Comparison of ENCODE assay signal across 29 mouse cellular contexts in genomic region chr1:134606381-134606780, GRCm38 (mm10). TPM values are rescaled to one million over a fixed set of nuclear protein-coding genes. Genes with fewer than 3 reads are reported as not detected.
DNase-seq lines count a peak whose midpoint lies in the region; ATAC-seq and TF ChIP-seq lines count a peak whose summit lies in the region.
"Had no signal": no experiment of that assay in that cellular context is flagged by ENCODE, and none has a peak within 500 bp of the region (broad histone marks: within the 10 kb centered on the region; RNA-seq: fewer than 3 reads in every experiment).

No protein-coding gene starts in this region.

- no peak overlapping the region for H3K4me3 ChIP-seq in G1E (ENCODE audit: low read depth, low read length)
- no peak overlapping the region for H3K4me3 ChIP-seq in layer of hippocampus, adult 2 months
- H3K4me3 ChIP-seq: embryonic facial prominence, embryonic 13.5 days; embryonic facial prominence, embryonic 15.5 days; erythroblast, embryonic 14.5 days; forebrain, embryonic 10.5 days; forebrain, embryonic 12.5 days had no signal

- ATAC-seq in G1E (ENCODE audit: extremely low read depth, insufficient number of reproducible peaks, low FRiP score, poor library complexity, severe bottlenecking) = peak; percentile 79
- peak; percentile 42; the same call in 1 of the 2 replicates for ATAC-seq in megakaryocyte progenitor cell, adult 5-6 weeks (replicated peaks; ENCODE audit: poor library complexity)
- ATAC-seq: CD4-positive, CD25-positive, alpha-beta regulatory T cell, adult 4 months; forebrain, embryonic 14.5 days; forebrain, embryonic 16.5 days had no signal

- no peak overlapping the region for H3K27ac ChIP-seq in layer of hippocampus, adult 2 months
- H3K27ac ChIP-seq: embryonic facial prominence, embryonic 13.5 days; embryonic facial prominence, embryonic 15.5 days; forebrain, embryonic 10.5 days; forebrain, embryonic 12.5 days had no signal

- H3K36me3 ChIP-seq in G1E (replicated peaks) = peaks cover 67% of the 10 kb centered on the region

- H3K27me3 ChIP-seq in G1E (ENCODE audit: insufficient read depth, low read length) = no peaks in the 10 kb centered on the region
- H3K27me3 ChIP-seq: CH12.LX; embryonic facial prominence, embryonic 13.5 days; embryonic facial prominence, embryonic 15.5 days; forebrain, embryonic 12.5 days had no signal

- no peak for TF ChIP-seq CTCF in G1E (IDR thresholded peaks at IDR 0.05; ENCODE audit: low read depth, low read length)
- no peak for TF ChIP-seq CTCF in layer of hippocampus, adult 2 months (conservative IDR thresholded peaks at IDR 0.05)

- DNase-seq in 416B (ENCODE audit: low read depth) (peak; percentile 58), G1E (ENCODE audit: low spot score) (peak; percentile 29), MEL-GATA-1-ER (ENCODE audit: extremely low read depth, low read depth) (peak; percentile 94)
- no peak for DNase-seq in yolk sac, embryonic 10.5 days (ENCODE audit: low spot score)
- no peak for DNase-seq in right cerebral cortex, postnatal 36 days (ENCODE audit: low spot score in 2 of 2)
- DNase-seq in layer of hippocampus, adult 2 months (ENCODE audit: low spot score in 2 of 2) = no peak
- DNase-seq: adrenal gland, adult 2 months; adrenal gland, postnatal 10 days; adrenal gland, postnatal 25 days; B cell, adult 2 months; cerebellum, adult 11 months; cerebellum, adult 18-20 months; cerebellum, adult 8-10 months; cerebellum, adult 9-11 months; cerebellum, postnatal 25 days; embryo, embryonic 11 days had no signal

- H3K9me3 ChIP-seq in G1E (replicated peaks) = no peaks in the 10 kb centered on the region
- H3K9me3 ChIP-seq: embryonic facial prominence, embryonic 13.5 days; embryonic facial prominence, embryonic 15.5 days; forebrain, embryonic 10.5 days; forebrain, embryonic 12.5 days had no signal

- peaks cover 22% of the 10 kb centered on the region for H3K4me1 ChIP-seq in G1E (ENCODE audit: insufficient read depth, low read depth, low read length)
- H3K4me1 ChIP-seq: embryonic facial prominence, embryonic 13.5 days; embryonic facial prominence, embryonic 15.5 days; forebrain, embryonic 10.5 days; forebrain, embryonic 12.5 days had no signal

RNA-seq across cellular contexts. Expression of gene Syt2, which starts 40.1 kb away (rescaled TPM):
- not detected in 2 replicates for total RNA-seq in G1E (2014; fragmentation: Nextera tagmentation)
- 0.29 and 0.66 TPM in 2 replicates for total RNA-seq in G1E (2017)
- polyA plus RNA-seq in G1E (2012) = not detected in 2 replicates
- 0.05 and 0.10 TPM in 2 replicates for total RNA-seq in megakaryocyte progenitor cell, adult 5-6 weeks (2015)
- not detected in 2 replicates for total RNA-seq in megakaryocyte progenitor cell, adult 5-6 weeks (2017)
- total RNA-seq in layer of hippocampus, adult 2 months (2021) = 10 to 100 TPM; 17.9 to 18.6 TPM
- total RNA-seq: CH12.LX had no signal

RNA-seq across cellular contexts. Expression of gene Kdm5b, which starts 46.4 kb away (rescaled TPM):
- total RNA-seq in G1E (2014; fragmentation: Nextera tagmentation) = 148 and 174 TPM in 2 replicates
- total RNA-seq in G1E (2017) = 66.1 and 70.7 TPM in 2 replicates
- polyA plus RNA-seq in G1E (2012) = 21.2 and 22.4 TPM in 2 replicates
- total RNA-seq in megakaryocyte progenitor cell, adult 5-6 weeks (2015) = 16.3 and 24.2 TPM in 2 replicates
- 18.0 and 20.6 TPM in 2 replicates for total RNA-seq in megakaryocyte progenitor cell, adult 5-6 weeks (2017)
- total RNA-seq in layer of hippocampus, adult 2 months (2021) = 10 to 100 TPM; 69.1 to 72.6 TPM

RNA-seq across cellular contexts. Expression of gene Mgat4e, which starts 56.9 kb away (rescaled TPM):
- not detected in 2 replicates for total RNA-seq in G1E (2014; fragmentation: Nextera tagmentation)
- total RNA-seq in G1E (2017) = 0.38 and 0.64 TPM in 2 replicates
- not detected in 2 replicates for polyA plus RNA-seq in G1E (2012)
- 0.10 TPM in 1 of 2 replicates, not detected in the other for total RNA-seq in megakaryocyte progenitor cell, adult 5-6 weeks (2015)
- not detected in 2 replicates for total RNA-seq in megakaryocyte progenitor cell, adult 5-6 weeks (2017)
- total RNA-seq in layer of hippocampus, adult 2 months (2021) = not detected
- total RNA-seq: adrenal gland, adult 2 months; adrenal gland, postnatal 10 days; adrenal gland, postnatal 25 days; adrenal gland, postnatal 4 days had no signal
- polyA plus RNA-seq: adrenal gland, adult 2 months; CD4-positive, CD25-positive, alpha-beta regulatory T cell, adult 4 months; embryonic facial prominence, embryonic 11.5 days; embryonic facial prominence, embryonic 13.5 days; embryonic facial prominence, embryonic 15.5 days; erythroblast, embryonic 14.5 days; forebrain, embryonic 10.5 days; forebrain, embryonic 12.5 days; forebrain, embryonic 14.5 days; forebrain, embryonic 16.5 days; frontal cortex, adult 2 months had no signal

Comparison
In these comparisons a context has a peak if more than half of its experiments do, and no peak if none do; other contexts are left out.
1. DNase-seq: peak in 416B (single experiment), G1E (single experiment) and MEL-GATA-1-ER (single experiment); none in yolk sac, embryonic 10.5 days (single experiment), right cerebral cortex, postnatal 36 days (0 of 2) and layer of hippocampus, adult 2 months (0 of 2).
2. RNA of gene Syt2, which starts 40.1 kb away (total RNA-seq): 17.9 to 18.6 TPM in layer of hippocampus, adult 2 months; 0.29 to 0.66 TPM in G1E and 0.05 to 0.10 TPM in megakaryocyte progenitor cell, adult 5-6 weeks; every median in the first group is over 10 times any median in the second.